Mouse (Mus musculus) C3H10T1/2 (cell line): ENCODE results near the gene Ly6f. TPM values are rescaled to one million over a fixed set of nuclear protein-coding genes. Genes with fewer than 3 reads are reported as not detected.

ENCODE experiments used
- polyA plus RNA-seq, 2 experiments: library from polyadenylated mRNA; unstranded; fragments of >200 nt; fragmentation: generic; extraction: Trizol; gene quantifications; one replicate each; pipeline ENCODE4 v1.2.1; 2012; ENCODE audit warnings: missing spikeins in 2 of 2

Gene Ly6f
- polyA plus RNA-seq: 1 to 10 TPM in 1 of 2 experiments, under 1 TPM in 1; 0.19 to 3.0 TPM

GRCm38 (mm10) chr15:75268121-75268520 lies at the start of gene Ly6f:
Gene Ly6f (plus strand): TSS chr15:75268421.

Other genes with a start within 250 kb of the Ly6f start
- gene Ly6c1, start 219.6 kb upstream of the Ly6f start, polyA plus RNA-seq: 100 to 1,000 TPM in 1 of 2 experiments, 10 to 100 TPM in 1; 82.2 to 222 TPM
- gene Ly6c2, start 156.5 kb upstream of the Ly6f start, polyA plus RNA-seq: 10 to 100 TPM; 20.3 to 66.1 TPM
- gene Ly6g, start 113.2 kb upstream of the Ly6f start, polyA plus RNA-seq: not detected
- under 1 TPM; 0.05 to 0.51 TPM for gene BC025446, start 52.0 kb upstream of the Ly6f start, polyA plus RNA-seq